Mouse (Mus musculus) heart, adult 10 weeks (tissue): ENCODE measurements around the gene Acan. TPM values are rescaled to one million over a fixed set of nuclear protein-coding genes. Genes with fewer than 3 reads are reported as not detected.

Source experiments
- polyA plus RNA-seq: library from polyadenylated mRNA; stranded (reverse); fragments of 350-450 nt; fragmentation: Illumina TruSeq; extraction: RNeasy Lipid Tissue Mini Kit (QIAGEN cat#74804); gene quantifications from one replicate; pipeline ENCODE4 v1.2.3, GENCODE M21; 2014; ENCODE audit warnings: low read depth, low replicate concordance

Gene Acan
- 0.13 TPM for polyA plus RNA-seq

DNA sequence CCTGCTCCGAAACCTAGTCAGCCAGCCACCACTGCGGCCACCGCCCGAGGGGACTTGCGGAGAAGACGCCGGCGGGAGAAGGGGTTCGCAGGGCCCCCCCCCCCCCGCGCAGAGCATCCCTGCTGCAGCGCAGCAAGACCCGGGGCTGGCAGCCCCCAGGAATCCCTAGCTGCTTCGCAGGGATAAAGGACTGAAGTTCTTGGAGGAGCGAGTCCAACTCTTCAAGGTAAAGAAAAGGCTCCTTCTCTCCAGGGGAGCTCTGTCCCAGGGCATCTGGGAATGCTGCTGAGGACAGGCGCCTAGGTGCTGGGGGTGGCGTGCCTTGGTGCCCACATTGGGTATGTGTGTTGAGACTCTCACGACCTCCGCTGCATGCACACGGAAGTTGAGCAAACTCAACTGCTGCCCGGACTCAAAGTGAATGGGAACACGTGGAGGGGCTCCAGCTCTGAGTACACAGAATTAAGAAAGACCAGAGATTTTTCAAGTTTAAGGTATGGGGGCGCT lies at the start of gene Acan:
Gene Acan, plus strand, starts transcription at position 101 of the 507 bp plus-strand sequence.

DNA sequence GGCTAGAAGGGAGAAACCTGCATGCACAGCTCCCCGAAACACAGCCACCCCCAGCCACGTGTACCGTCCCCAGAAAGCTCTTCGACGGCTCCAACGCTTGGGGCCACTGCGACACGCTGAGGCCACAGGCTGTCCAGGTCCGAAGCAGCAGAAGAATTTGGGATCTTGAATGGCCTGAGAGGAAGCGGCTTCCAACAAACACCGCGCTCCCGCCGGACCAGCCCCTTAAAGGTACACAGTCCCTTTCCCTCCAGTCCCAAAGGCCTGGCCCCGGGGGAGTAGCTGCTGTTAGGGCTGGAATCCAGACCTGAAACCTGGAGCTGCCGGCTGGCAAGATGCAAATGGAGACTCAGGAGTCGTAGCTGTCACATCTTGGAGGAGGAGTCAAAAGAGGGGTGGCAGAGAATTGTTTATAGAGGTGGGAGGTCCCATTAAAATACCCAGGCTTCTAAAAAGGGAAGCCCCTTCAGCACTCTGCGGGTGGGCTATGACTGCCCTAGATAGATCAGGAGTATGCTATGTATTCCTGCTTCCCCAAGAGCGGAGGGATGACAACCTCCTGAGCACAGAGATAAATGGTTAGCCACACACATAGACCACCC lies 77.7 kb downstream of the Acan start, which contains the start of gene Hapln3:
Gene Hapln3, minus strand, starts transcription at position 176 of the 602 bp plus-strand sequence.

DNA sequence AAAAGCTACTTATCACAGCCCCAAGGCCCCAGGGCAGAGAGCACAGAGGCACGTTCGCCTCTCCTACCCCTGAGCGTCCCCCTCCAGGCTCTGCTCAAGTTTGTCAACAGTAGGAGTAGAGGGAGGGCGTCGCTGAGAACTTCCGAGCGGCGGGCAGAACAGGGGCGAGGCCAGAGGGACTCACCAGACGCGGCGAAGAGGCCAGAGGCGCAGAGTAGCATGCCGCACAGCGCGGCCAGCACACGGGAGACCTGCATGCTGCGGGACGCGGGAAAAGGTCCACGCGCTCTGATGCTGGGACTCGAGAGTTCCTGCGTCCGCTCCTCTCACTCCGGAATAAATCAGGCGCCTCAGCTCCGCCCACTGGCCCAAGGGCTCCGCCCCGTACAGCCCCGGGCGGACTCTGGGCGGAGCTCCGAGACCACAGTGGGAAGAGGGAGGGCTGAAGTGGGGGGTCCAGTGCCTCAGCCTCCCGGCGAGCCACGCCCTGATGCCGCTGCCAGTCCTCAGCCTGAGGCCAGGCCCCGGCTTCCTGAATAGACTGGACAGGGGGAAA lies 95.5 kb downstream of the Acan start, which contains the start of gene Mfge8:
Gene Mfge8, minus strand, starts transcription at position 350 of the 556 bp plus-strand sequence.

Other genes with a start within 250 kb of the Acan start
- 14.9 TPM for gene Det1, start 206.2 kb upstream of the Acan start, polyA plus RNA-seq
- gene Aen, start 157.6 kb upstream of the Acan start, polyA plus RNA-seq, result 40.0 TPM
- gene Isg20, start 140.1 kb upstream of the Acan start, polyA plus RNA-seq, result 9.9 TPM
- gene Hapln3, start 77.5 kb downstream of the Acan start, polyA plus RNA-seq, result 0.13 TPM
- 126 TPM for gene Mfge8, start 95.6 kb downstream of the Acan start, polyA plus RNA-seq
- gene Abhd2, start 219.7 kb downstream of the Acan start, polyA plus RNA-seq, result 11.7 TPM